Mouse (Mus musculus): Measurements from ENCODE around the gene Hif1an. TPM values are rescaled to one million over a fixed set of nuclear protein-coding genes. Genes with fewer than 3 reads are reported as not detected.

Hif1an gene
- polyA plus RNA-seq, 1 experiment from 2014 or later: 18.0 TPM

DNA sequence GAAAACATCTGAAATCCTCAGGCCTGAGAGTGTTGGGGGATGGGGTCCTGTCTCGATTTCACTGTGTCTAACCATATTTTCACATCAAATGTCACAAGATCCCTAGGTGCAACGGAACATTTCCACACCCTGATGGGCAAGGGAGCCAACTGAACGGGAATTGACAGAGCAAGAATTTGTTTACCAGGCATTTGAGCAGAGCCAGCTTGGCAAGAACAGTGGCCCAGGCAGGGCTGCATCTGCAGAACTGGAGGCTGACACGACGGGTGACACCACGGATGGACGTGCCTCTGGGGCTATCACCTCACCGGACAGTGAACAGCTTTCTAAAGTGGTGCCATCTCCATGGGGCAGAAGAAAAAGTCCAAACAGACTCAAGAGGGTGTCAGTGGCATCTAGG, 25.2 kb upstream of the Hif1an start:
- Histone ChIP-seq H3K4me2 (no peak overlapping the region), H3K36me3 (no peaks in the 10 kb centered on the region), H3K27me3 (replicated peaks) (0 out of 2 replicates have a peak, but pooled peaks cover 1% of the 10 kb centered on the region), H3K9me3 (replicated peaks) (0 out of 2 replicates have a peak, but pooled peaks cover 14% of the 10 kb centered on the region), H3K27ac (no peak overlapping the region), H3K4me1 (no peaks in the 10 kb centered on the region), H3K4me3 (no peak overlapping the region), H3K9ac (no peak overlapping the region)
- ATAC-seq: no peak
- WGBS (ENCODE audit: insufficient replicate concordance): 69% methylated on average over 8 of the region's 8 CpGs

DNA sequence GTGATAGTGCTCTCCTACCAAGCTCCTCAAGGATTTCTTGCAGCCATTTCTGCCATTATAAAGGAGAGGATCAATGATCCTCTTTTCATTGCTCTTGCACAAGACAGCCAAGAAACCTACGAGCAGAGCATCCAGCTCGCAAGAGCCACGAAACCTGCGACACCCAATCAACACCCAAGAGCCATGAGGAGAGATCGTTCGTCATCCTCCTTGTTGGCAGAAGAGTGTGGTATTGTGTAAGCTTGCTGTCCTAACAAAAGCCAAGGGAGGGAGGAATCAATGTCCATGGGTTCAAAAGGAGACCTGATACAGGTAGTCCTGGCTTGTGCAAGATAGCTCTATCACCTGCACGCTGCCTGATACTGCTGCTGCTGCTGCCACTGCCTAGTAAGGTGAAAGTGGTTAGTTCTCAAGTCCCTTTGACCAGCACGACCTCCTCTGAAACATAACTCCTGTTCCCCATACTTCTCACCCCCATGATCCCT, 19.9 kb upstream of the Hif1an start:
- H3K27ac ChIP-seq: no peak overlapping the region
- no peak for ATAC-seq
- H3K27me3 ChIP-seq (replicated peaks): peaks cover 13% of the 10 kb centered on the region
- H3K4me3 ChIP-seq: no peak overlapping the region
- peaks cover 22% of the 10 kb centered on the region for H3K4me1 ChIP-seq
- 0 out of 2 replicates have a peak, but pooled peaks cover 14% of the 10 kb centered on the region for H3K9me3 ChIP-seq (replicated peaks)
- H3K36me3 ChIP-seq: peaks cover 2% of the 10 kb centered on the region
- no peak overlapping the region for H3K4me2 ChIP-seq
- WGBS (ENCODE audit: insufficient replicate concordance): 69% methylated on average over 8 of the region's 8 CpGs
- H3K9ac ChIP-seq: no peak overlapping the region

DNA sequence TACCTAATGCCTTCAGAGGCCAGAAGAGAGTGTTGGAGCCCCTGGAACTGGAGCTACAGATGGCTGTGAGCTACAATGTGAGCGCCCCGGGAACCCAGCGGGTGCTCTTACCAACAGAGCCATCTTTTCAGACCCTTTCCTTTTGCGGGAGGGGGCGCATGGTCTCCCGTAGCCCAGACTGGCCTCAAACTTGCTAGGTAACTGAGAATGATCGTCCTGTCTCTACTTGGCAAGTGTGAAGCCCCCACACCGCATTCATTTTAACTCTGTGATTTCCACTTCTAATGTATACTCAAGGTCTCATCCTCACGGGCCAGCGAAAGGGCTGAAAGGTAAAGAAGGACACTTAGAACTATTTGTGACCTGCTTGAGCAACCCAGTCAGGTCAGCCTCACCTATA, 18.3 kb upstream of the Hif1an start:
- 0 out of 2 replicates have a peak, but pooled peaks cover 14% of the 10 kb centered on the region for H3K9me3 ChIP-seq (replicated peaks)
- peak overlapping the region; percentile 95 for H3K4me2 ChIP-seq
- peaks cover 13% of the 10 kb centered on the region for H3K27me3 ChIP-seq (replicated peaks)
- no peak overlapping the region for H3K27ac ChIP-seq
- peaks cover 22% of the 10 kb centered on the region for H3K4me1 ChIP-seq
- 0 out of 2 replicates have a peak, but pooled peaks have one; percentile 11 for ATAC-seq
- peak overlapping the region; percentile 65; the same call in 1 of the 2 replicates for H3K4me3 ChIP-seq
- 59% methylated on average over 10 of the region's 10 CpGs for WGBS (ENCODE audit: insufficient replicate concordance)
- H3K36me3 ChIP-seq: peaks cover 18% of the 10 kb centered on the region
- no peak overlapping the region for H3K9ac ChIP-seq

DNA sequence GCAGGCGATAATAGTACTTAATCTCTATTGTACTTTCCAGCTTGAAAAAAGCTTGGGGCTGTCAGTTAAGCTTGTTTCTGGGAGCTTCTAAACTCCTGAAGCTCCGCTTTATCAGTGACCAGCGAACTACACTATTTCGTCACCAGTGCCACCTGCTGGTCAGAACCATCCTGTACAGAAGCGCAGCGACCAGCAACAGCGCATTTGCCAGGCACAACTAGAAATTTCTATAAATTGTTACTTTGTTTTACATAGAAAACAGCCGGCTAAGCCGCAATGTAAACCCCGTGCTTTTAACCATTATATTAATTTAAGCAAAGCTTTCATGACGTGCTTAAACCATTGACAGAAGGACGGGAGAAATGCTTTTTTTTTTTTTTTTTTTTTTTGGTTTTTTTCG, 17.9 kb upstream of the Hif1an start:
- Histone ChIP-seq H3K9ac (0 out of 2 replicates have a peak overlapping the region, but pooled peaks have one; percentile 22), H3K4me3 (peak overlapping the region; percentile 65), H3K36me3 (peaks cover 22% of the 10 kb centered on the region), H3K4me1 (peaks cover 22% of the 10 kb centered on the region), H3K27ac (no peak overlapping the region), H3K4me2 (peak overlapping the region; percentile 95), H3K9me3 (replicated peaks) (0 out of 2 replicates have a peak, but pooled peaks cover 14% of the 10 kb centered on the region), H3K27me3 (replicated peaks) (peaks cover 13% of the 10 kb centered on the region)
- ATAC-seq: 0 out of 2 replicates have a peak, but pooled peaks have one; percentile 55
- WGBS (ENCODE audit: insufficient replicate concordance): 2% methylated on average over 13 of the region's 13 CpGs

DNA sequence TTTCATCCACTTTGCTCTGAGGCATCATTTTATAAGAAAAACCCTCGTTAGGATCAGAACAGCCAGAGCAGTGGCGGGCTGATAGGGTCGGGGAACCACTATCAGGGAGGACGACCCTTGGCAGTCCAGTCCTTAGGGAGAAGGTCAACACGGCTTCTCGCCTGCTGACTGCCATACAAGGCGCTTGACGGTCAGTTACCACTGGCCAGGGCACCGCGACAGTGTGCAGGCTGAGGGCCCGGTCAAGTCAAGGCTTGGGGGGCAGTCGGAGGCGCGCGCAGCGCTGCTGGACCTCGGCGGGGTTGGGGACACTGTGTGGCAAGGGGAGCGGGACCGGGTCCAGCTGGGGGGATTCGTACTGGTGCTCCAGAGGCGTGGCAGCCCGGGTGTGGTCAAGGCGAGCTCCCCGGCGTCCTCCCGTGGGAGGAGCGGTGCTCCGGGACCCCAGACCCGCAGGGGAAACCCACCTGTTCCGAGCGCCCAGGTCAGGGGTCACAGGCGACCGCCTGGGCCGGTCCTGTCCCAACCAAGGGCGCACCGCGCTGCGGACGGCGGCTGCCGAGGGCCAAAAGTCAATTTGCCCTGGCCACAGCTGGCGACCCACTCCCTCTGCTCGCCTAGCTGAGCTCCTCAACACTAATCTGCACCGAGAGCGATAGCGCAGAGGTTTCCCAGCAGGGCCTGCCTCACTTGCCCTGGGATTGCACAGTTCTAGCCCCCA, 17.2 kb upstream of the Hif1an start, which contains the start of gene Sec31b:
Sec31b (minus strand) TSS at position 544 of the 721 bp plus-strand sequence.
- WGBS (ENCODE audit: insufficient replicate concordance): under 1% methylated on average over 47 of the region's 47 CpGs
- H3K36me3 ChIP-seq: peaks cover 29% of the 10 kb centered on the region
- H3K4me2 ChIP-seq: peak within 1 kb of the TSS; percentile 95
- peaks cover 22% of the 10 kb centered on the region for H3K4me1 ChIP-seq
- peak within 1 kb of the TSS; percentile 69 for H3K9ac ChIP-seq
- peak; percentile 54 for ATAC-seq
- no peak within 1 kb of the TSS for H3K27ac ChIP-seq
- peak within 1 kb of the TSS; percentile 65 for H3K4me3 ChIP-seq
- H3K27me3 ChIP-seq (replicated peaks): peaks cover 13% of the 10 kb centered on the region
- 0 out of 2 replicates have a peak, but pooled peaks cover 9% of the 10 kb centered on the region for H3K9me3 ChIP-seq (replicated peaks)

DNA sequence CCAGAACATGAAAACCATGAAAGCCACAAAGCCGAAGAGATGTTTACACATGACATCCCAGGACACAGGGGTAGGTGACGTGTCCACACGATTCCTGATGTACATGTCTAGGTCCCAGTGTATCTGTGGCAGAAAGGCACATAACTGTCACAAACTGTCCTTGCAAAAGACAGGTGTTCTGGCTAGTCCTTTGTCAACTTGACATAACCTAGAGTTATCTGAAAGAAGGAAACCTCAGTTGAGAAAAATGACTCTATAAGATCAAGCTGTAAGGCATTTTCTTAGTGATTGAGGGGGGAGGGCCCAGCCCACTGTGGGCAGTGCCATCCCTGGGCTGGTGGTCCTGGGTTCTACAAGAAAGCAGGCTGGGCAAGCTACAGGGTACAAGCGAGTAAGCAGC, 9.9 kb upstream of the Hif1an start, which contains the start of gene Gm20538:
Gm20538 (minus strand) TSS at position 101 of the 400 bp plus-strand sequence.
- H3K27ac ChIP-seq: no peak within 1 kb of the TSS
- 88% methylated on average over 4 of the region's 4 CpGs for WGBS (ENCODE audit: insufficient replicate concordance)
- ATAC-seq: no peak
- H3K4me3 ChIP-seq: no peak within 1 kb of the TSS
- H3K4me1 ChIP-seq: peaks cover 21% of the 10 kb centered on the region
- no peaks in the 10 kb centered on the region for H3K9me3 ChIP-seq (replicated peaks)
- peaks cover 59% of the 10 kb centered on the region for H3K36me3 ChIP-seq
- 0 out of 2 replicates have a peak, but pooled peaks cover 2% of the 10 kb centered on the region for H3K27me3 ChIP-seq (replicated peaks)
- no peak within 1 kb of the TSS for H3K9ac ChIP-seq
- peak within 1 kb of the TSS; percentile 88; the same call in 1 of the 2 replicates for H3K4me2 ChIP-seq

DNA sequence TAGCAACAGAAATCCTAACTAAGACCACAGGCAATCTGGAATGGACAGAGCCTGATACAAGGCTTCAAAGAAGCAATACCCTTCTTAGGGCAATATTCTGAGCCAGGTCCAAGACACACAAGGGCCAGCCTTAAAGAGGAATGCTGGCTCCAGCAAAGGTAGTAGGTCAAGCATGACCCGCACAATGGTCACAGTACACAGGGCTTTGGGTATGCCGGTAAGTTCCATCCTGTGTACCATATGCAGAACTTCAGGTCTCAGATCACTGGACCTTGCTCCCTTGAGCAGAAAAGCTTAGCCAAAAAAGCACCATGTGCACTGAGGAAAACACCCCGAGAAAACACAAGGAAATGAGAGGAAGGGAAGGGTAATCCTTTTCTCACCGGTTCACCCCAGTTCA, 9.4 kb upstream of the Hif1an start:
- 92% methylated on average over 4 of the region's 4 CpGs for WGBS (ENCODE audit: insufficient replicate concordance)
- no peak overlapping the region for H3K4me3 ChIP-seq
- H3K4me1 ChIP-seq: peaks cover 21% of the 10 kb centered on the region
- no peaks in the 10 kb centered on the region for H3K9me3 ChIP-seq (replicated peaks)
- H3K9ac ChIP-seq: no peak overlapping the region
- ATAC-seq: no peak
- no peak overlapping the region for H3K27ac ChIP-seq
- H3K4me2 ChIP-seq: peak overlapping the region; percentile 88; the same call in 1 of the 2 replicates
- 0 out of 2 replicates have a peak, but pooled peaks cover 7% of the 10 kb centered on the region for H3K27me3 ChIP-seq (replicated peaks)
- peaks cover 53% of the 10 kb centered on the region for H3K36me3 ChIP-seq

DNA sequence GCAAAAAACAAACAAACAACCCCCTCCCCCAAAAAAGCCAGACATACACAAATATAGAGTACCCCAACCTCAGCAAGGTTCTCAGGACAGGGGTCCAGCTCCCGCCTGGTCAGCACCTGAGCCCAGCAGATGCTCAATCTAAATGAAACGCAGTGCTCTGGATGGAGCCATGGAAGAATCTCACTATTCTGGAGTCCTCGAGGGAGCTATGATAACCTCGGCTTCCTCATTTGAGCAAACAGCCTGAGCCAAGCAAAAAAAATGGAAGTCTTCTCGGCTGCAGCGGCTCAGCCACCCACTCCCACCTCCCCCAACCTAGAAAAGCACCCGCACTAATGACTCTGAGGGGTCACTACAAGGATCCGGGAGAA, 8.2 kb upstream of the Hif1an start:
- H3K27ac ChIP-seq: peak overlapping the region; percentile 39; the same call in 1 of the 2 replicates
- H3K27me3 ChIP-seq (replicated peaks): peaks cover 12% of the 10 kb centered on the region; the same call in 1 of the 2 replicates
- 3% methylated on average over 8 of the region's 8 CpGs for WGBS (ENCODE audit: insufficient replicate concordance)
- peak overlapping the region; percentile 89 for H3K9ac ChIP-seq
- peaks cover 21% of the 10 kb centered on the region for H3K4me1 ChIP-seq
- ATAC-seq: peak; percentile 19; the same call in 1 of the 2 replicates
- peaks cover 41% of the 10 kb centered on the region for H3K36me3 ChIP-seq
- peak overlapping the region; percentile 78 for H3K4me3 ChIP-seq
- H3K9me3 ChIP-seq (replicated peaks): no peaks in the 10 kb centered on the region
- peak overlapping the region; percentile 88 for H3K4me2 ChIP-seq

DNA sequence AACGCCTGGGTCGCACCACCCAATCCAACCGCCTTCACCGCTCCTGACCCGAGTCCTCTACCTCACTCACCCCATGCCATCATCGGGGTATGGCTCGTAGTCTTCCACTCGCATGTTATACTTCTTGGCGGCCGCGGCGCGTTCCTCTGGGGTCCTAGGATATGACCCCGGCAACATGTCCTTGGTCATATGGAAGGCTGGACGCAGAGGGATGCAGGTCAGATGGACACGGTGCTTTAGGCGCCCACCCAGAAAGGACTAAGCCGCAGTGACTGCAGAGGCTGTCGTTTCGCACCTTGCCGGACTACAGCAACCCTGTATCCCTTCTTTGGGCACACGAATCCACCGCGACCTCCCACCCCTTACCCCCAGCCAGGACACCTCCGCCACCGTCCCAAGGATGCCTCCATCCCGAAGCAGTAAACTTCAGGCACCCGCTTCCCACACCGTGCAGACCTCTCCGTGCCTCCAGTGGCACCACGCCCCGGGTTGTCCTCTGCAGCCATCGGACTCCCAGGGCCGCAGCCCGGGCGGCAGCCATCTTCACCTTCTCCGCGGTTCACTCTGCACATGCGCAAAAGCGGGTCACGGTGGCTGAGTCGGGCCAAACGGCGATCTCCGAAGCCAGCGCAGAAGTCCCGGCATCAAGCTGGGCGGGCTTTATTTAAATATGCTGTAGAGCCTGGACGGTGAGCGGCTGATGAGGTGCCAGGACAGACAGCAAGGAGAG, 7.6 kb upstream of the Hif1an start, which contains the start of gene Ndufb8:
Ndufb8 (minus strand) TSS at position 580 of the 730 bp plus-strand sequence.
- H3K9ac ChIP-seq: peak within 1 kb of the TSS; percentile 89
- peaks cover 36% of the 10 kb centered on the region for H3K36me3 ChIP-seq
- no peaks in the 10 kb centered on the region for H3K9me3 ChIP-seq (replicated peaks)
- peak within 1 kb of the TSS; percentile 88 for H3K4me2 ChIP-seq
- H3K27ac ChIP-seq: peak within 1 kb of the TSS; percentile 39; the same call in 1 of the 2 replicates
- ATAC-seq: peak; percentile 90
- peaks cover 21% of the 10 kb centered on the region for H3K4me1 ChIP-seq
- WGBS (ENCODE audit: insufficient replicate concordance): under 1% methylated on average over 50 of the region's 50 CpGs
- H3K4me3 ChIP-seq: peak within 1 kb of the TSS; percentile 78
- H3K27me3 ChIP-seq (replicated peaks): peaks cover 12% of the 10 kb centered on the region; the same call in 1 of the 2 replicates

DNA sequence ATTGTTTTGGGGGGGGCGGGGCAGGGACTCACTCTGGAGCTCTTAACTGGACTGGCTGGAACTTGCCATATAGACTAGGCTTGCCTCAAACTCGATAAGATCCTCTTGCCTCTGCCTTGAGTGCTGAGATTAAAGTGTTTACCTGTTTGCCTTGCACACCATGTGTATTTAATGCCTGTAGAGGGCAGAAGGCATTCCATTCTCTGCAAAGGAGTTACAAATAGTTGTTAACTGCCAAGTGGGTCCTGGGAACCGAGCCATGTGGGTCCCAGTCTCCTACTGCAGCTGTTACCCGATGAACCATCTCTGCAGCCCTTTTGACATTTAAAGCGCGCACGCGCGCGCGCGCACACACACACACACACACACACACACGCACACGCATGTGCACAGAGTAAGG, 1.4 kb downstream of the Hif1an start:
- H3K4me1 ChIP-seq: peaks cover 15% of the 10 kb centered on the region
- no peak for ATAC-seq
- H3K9me3 ChIP-seq (replicated peaks): no peaks in the 10 kb centered on the region
- peaks cover 3% of the 10 kb centered on the region; the same call in 1 of the 2 replicates for H3K27me3 ChIP-seq (replicated peaks)
- H3K4me3 ChIP-seq: 0 out of 2 replicates have a peak overlapping the region, but pooled peaks have one; percentile 77
- H3K4me2 ChIP-seq: peak overlapping the region; percentile 83
- peaks cover 49% of the 10 kb centered on the region for H3K36me3 ChIP-seq
- H3K27ac ChIP-seq: no peak overlapping the region
- no peak overlapping the region for H3K9ac ChIP-seq
- 92% methylated on average over 14 of the region's 14 CpGs for WGBS (ENCODE audit: insufficient replicate concordance)

DNA sequence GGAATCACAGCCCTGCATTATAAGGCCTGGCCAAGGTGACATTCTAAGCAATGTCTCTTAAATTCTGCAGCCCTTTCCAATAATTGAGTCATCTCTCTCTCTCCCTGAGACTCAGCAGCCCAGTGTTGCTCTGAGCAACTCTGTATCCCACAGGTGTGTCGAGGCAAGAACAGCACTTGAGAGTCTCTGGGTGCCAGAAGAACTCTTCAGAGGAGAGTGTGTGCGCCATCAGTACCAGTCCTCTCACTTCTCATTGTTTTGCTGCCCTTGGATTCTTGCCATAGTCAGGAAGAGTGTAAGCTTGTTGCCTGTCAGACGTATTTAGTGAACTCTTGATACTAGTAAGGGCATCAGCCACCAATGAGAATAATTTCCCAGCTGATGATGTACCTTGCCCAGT, 5.1 kb downstream of the Hif1an start:
- 77% methylated on average over 3 of the region's 3 CpGs for WGBS (ENCODE audit: insufficient replicate concordance)
- Histone ChIP-seq H3K27ac (no peak overlapping the region), H3K27me3 (replicated peaks) (no peaks in the 10 kb centered on the region), H3K9ac (no peak overlapping the region), H3K4me3 (no peak overlapping the region), H3K4me2 (no peak overlapping the region), H3K36me3 (peaks cover 87% of the 10 kb centered on the region), H3K9me3 (replicated peaks) (no peaks in the 10 kb centered on the region), H3K4me1 (peaks cover 15% of the 10 kb centered on the region)
- no peak for ATAC-seq
